Mouse (Mus musculus) hindbrain, embryonic 11.5 days (tissue): ENCODE measurements around the gene Stk24. TPM values are rescaled to one million over a fixed set of nuclear protein-coding genes. Genes with fewer than 3 reads are reported as not detected.
"Not testable (repeated sequence)": the region's sequence is repeated elsewhere in the genome, so short reads cannot be mapped to it uniquely, and the experiment has no call there.

Source experiments
- ATAC-seq: fragments of 200-750 bp; cut with Nextera tagmentation; 2 replicates; pipeline ENCODE4 v1.8.0; 2017; ENCODE audit warnings: mild to moderate bottlenecking, moderate TSS enrichment, moderate library complexity; ENCODE audit not compliant: low FRiP score
- DNase-seq: peaks from one replicate; pipeline ENCODE4 v3.0.0-alpha.2; 2015; ENCODE audit warnings: low spot score
- H3K27ac ChIP-seq: fragments of 300-500 bp; sonication (generic); 2 replicates; pipeline ENCODE4 v1.5.1; 2014; ENCODE audit warnings: mild to moderate bottlenecking, low read depth, low read length
- H3K27me3 ChIP-seq: fragments of 300-500 bp; sonication (generic); 2 replicates; pipeline ENCODE4 v1.6.1; 2014; ENCODE audit warnings: mild to moderate bottlenecking, low read length, moderate library complexity, mixed read lengths; ENCODE audit not compliant: control insufficient read depth, insufficient read depth
- H3K36me3 ChIP-seq: fragments of 300-500 bp; sonication (generic); 2 replicates; pipeline ENCODE4 v1.6.1; 2014; ENCODE audit warnings: mild to moderate bottlenecking, low read length, moderate library complexity, mixed read lengths; ENCODE audit not compliant: control insufficient read depth, insufficient read depth
- H3K4me1 ChIP-seq: fragments of 300-500 bp; sonication (generic); replicated peaks from 2 replicates; pipeline ENCODE4 v1.6.1; 2014; ENCODE audit warnings: low read length, mixed read lengths; ENCODE audit not compliant: control insufficient read depth, insufficient read depth
- H3K4me2 ChIP-seq: fragments of 300-500 bp; sonication (generic); replicated peaks from 2 replicates; pipeline ENCODE4 v1.6.1; 2014; ENCODE audit warnings: mild to moderate bottlenecking, low read depth, low read length
- H3K4me3 ChIP-seq: fragments of 300-500 bp; sonication (generic); 2 replicates; pipeline ENCODE4 v1.5.1; 2014; ENCODE audit warnings: low read depth, low read length
- H3K9ac ChIP-seq: fragments of 300-500 bp; sonication (generic); 2 replicates; pipeline ENCODE4 v1.6.1; 2014; ENCODE audit warnings: low read depth, low read length
- H3K9me3 ChIP-seq: fragments of 300-500 bp; sonication (generic); 2 replicates; pipeline ENCODE4 v1.6.1; 2016; ENCODE audit warnings: low read length; ENCODE audit not compliant: control insufficient read depth
- WGBS: fragments of 180-500 bp; shearing (Covaris S2); extraction: QIAGEN DNeasy Blood & Tissue Kit; methylation state at CpG from one replicate; pipeline ENCODE4 v1.1.7; 2014; 5-methylcytosine and 5-hydroxymethylcytosine counted together
- polyA plus RNA-seq: library from polyadenylated mRNA; unstranded; fragments of >200 nt; fragmentation: Nextera tagmentation; extraction: Ambion mirVana; gene quantifications from 2 replicates; pipeline ENCODE4 v1.2.1, GENCODE M21; 2014

Gene Stk24
- polyA plus RNA-seq, 1 experiment from 2014 or later = 33.3 TPM

DNA sequence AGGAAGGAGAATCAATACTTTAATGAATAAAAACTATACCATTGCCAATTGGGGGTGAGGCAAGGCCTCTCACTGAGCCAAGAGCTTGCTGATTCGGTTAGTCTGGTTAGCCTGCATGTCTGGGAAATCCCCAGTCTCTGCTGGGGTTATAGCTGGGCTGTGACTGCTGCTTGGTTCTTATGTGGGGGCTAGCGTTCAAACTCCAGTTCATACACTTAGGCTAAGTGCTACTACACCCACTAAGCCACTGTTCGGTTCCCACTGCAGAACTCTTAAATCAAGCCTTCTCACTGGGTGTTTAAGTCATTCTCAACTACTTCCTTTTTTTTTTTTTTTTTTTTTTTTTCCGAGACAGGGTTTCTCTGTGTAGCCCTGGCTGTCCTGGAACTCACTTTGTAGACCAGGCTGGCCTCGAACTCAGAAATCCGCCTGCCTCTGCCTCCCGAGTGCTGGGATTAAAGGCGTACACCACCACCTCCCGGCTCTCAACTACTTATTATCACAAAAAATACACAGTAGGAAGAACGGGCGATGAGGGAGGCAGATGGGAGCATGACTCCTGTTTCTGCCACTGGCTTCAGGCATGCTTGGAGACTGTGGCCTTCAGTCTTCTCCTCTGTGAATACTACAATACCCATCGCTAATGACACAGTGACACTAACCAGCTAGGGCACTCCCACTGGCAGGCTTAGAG is 37.0 kb upstream of the Stk24 start:
- Histone ChIP-seq H3K4me3 (no peak overlapping the region), H3K36me3 (no peaks in the 10 kb centered on the region), H3K9me3 (no peaks in the 10 kb centered on the region), H3K4me1 (no peaks in the 10 kb centered on the region), H3K4me2 (no peak overlapping the region), H3K27me3 (no peaks in the 10 kb centered on the region), H3K9ac (no peak overlapping the region), H3K27ac (no peak overlapping the region)
- DNase-seq (no peak), ATAC-seq (no peak)
- WGBS = 91% methylated on average over 11 of the region's 12 CpGs

DNA sequence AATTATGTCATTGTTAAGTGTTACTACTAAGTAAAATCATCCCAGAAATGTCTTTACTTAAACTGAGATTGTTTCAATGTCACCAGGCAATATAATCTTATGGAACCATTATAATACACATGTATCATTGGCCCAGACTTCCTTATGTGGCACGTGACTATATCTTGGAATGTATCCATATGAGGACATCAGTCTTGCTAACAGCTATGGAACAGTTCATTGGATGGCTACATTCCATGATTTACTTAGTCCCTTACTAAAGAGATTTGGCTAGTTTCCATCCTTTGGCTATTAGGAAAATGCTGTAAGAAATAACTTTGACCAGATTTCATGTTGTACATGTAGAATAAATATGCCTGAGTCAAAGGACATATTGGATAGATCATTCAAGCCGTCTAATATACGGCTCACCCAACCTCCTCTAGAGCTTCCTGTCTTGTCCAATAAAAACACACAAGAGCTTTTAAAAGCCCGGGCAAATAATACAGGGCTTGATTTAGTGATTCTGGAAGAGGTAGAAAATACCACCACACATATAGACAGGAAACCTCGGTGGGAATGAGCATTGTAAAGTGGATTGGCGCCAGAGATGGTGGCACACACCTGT is 34.9 kb upstream of the Stk24 start:
- Histone ChIP-seq H3K4me1 (no peaks in the 10 kb centered on the region), H3K36me3 (no peaks in the 10 kb centered on the region), H3K9ac (no peak overlapping the region), H3K9me3 (no peaks in the 10 kb centered on the region), H3K4me3 (no peak overlapping the region), H3K27me3 (no peaks in the 10 kb centered on the region), H3K27ac (no peak overlapping the region), H3K4me2 (no peak overlapping the region)
- ATAC-seq (no peak), DNase-seq (no peak)
- WGBS = 90% methylated on average over 6 of the region's 6 CpGs

DNA sequence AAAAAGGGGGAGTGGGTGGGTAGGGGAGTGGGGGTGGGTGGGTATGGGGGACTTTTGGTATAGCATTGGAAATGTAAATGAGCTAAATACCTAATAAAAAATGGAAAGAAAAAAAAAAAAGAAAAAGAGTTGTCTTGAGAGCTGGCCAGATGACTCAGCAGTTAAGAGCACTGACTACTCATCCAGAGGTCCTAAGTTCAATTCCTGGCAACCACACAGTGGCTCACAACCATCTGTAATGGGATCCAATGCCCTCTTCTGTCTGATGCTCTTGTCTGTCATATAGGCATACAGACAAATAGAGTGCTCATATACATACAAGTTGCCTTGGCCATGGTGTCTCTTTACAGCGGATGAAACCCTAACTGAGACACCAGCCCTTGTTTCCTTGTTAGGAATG is 33.9 kb upstream of the Stk24 start:
- not testable (repeated sequence) for DNase-seq, H3K4me1 ChIP-seq, H3K9me3 ChIP-seq, H3K4me2 ChIP-seq, H3K27ac ChIP-seq, H3K36me3 ChIP-seq, ATAC-seq, H3K27me3 ChIP-seq, H3K4me3 ChIP-seq, H3K9ac ChIP-seq
- 91% methylated on average over 1 of the region's 1 CpGs for WGBS

DNA sequence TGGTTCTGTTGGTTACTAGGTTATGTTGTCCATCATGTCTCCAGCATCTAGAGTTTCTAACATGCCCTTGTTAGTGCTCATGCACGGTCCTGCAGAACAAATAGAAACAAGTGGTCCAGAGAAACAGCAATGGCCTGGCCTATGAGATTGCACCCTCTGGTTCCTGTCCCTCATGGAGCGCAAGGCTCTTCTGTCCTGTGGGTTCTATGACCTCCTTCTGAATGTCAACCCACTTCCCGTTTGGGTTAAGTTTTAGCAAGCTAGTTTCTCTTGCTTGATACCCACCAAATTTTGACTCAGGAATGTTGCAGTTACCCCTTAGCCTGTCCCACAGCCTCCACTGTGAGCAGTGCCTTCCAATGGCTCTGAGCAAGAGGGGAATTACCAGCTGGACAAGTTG is 29.1 kb upstream of the Stk24 start:
- H3K4me2 ChIP-seq = no peak overlapping the region
- H3K27me3 ChIP-seq = no peaks in the 10 kb centered on the region
- 87% methylated on average over 3 of the region's 3 CpGs for WGBS
- ATAC-seq (no peak), DNase-seq (no peak)
- H3K4me1 ChIP-seq = no peaks in the 10 kb centered on the region
- no peak overlapping the region for H3K9ac ChIP-seq
- no peak overlapping the region for H3K27ac ChIP-seq
- no peaks in the 10 kb centered on the region for H3K36me3 ChIP-seq
- H3K4me3 ChIP-seq = no peak overlapping the region
- H3K9me3 ChIP-seq = no peaks in the 10 kb centered on the region

DNA sequence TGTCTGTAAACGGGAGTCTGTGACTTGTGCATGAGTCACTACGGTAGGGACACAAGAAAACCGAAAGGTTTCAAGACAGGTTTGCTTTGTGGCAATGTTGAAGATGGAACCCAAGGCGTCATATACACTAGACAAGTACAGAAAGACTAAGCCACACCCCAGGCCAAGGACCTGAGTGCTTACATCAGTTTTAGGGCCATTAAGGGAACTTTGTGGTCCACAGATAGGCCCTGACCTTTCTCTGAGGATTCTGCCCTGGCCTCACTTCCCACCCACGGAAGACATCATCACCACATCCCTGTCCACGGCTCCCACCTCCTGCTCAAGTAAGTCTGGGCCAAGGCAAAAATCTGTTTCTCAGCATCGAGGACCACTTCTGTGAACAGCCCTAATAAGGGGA is 27.1 kb upstream of the Stk24 start:
- Histone ChIP-seq H3K9ac (no peak overlapping the region), H3K27ac (no peak overlapping the region), H3K9me3 (no peaks in the 10 kb centered on the region), H3K4me3 (no peak overlapping the region), H3K4me1 (no peaks in the 10 kb centered on the region), H3K27me3 (no peaks in the 10 kb centered on the region), H3K36me3 (no peaks in the 10 kb centered on the region), H3K4me2 (no peak overlapping the region)
- DNase-seq (no peak), ATAC-seq (no peak)
- 93% methylated on average over 7 of the region's 7 CpGs for WGBS

DNA sequence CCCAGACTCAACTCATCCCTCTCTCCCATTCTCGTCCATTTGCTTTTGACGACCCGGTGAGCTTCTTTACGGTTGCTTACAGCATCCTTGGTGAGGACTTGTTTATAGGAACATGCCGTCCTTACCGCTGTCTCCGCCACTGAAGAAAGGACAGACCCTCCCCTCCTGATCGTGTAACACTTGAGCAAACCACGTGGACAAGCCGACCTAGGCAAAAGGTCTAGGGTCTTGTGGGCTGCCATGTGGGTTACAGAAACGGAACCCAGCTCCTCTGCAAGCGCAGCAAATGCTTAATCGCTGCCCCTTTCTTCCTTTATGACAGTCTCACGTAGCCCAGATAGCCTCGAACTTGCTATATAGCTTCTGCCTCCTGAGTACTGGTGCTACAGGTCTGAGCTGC is 25.7 kb upstream of the Stk24 start:
- Histone ChIP-seq H3K4me2 (peak overlapping the region; percentile 35), H3K9ac (no peak overlapping the region), H3K27ac (no peak overlapping the region), H3K4me1 (no peaks in the 10 kb centered on the region), H3K27me3 (no peaks in the 10 kb centered on the region), H3K36me3 (no peaks in the 10 kb centered on the region), H3K9me3 (no peaks in the 10 kb centered on the region), H3K4me3 (no peak overlapping the region)
- DNase-seq (peak; percentile 13), ATAC-seq (no peak)
- WGBS = 44% methylated on average over 15 of the region's 15 CpGs

DNA sequence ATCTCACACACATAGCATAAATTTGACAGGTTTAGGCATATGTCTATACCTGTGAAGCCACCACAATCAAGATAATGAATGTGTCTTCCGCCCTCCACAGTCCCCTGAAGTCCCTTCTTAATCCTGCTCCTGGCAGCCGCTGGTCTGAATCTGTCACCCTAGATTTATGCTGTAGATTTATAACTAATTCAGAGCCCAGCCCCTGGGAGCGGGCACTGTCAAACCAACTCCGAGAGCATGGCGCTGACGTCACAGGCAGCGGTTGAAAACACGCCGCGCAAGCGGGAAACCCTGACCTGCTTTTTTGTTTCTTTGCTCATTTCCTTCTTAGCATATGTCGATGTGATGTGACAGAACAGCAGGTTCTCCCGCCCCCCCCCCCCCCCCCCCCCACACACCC is 25.3 kb upstream of the Stk24 start:
- Histone ChIP-seq H3K36me3 (no peaks in the 10 kb centered on the region), H3K4me2 (peak overlapping the region; percentile 35), H3K4me3 (no peak overlapping the region), H3K9me3 (no peaks in the 10 kb centered on the region), H3K9ac (no peak overlapping the region), H3K27me3 (no peaks in the 10 kb centered on the region), H3K27ac (no peak overlapping the region), H3K4me1 (no peaks in the 10 kb centered on the region)
- WGBS = 49% methylated on average over 13 of the region's 13 CpGs
- ATAC-seq (peak; percentile 61; the same call in 1 of the 2 replicates), DNase-seq (peak; percentile 39)

DNA sequence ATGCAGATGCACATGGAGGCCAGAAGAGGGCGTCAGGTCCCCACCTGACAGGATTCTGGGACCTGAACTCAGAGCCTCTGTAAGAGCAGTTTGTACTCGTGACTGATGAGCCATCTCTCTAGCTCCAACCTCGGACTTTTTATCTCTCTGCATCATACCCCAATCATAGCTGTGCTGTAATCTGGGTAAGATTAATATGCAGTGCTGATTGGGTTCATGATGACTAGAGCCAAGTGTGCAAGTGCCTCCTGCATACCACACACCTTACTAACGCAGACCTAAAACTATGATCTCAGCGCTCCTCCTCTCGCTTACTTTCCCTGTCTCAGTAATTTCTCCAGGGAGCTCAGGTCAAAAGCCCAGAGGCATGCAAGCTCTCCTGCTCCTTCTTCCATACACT is 19.9 kb upstream of the Stk24 start:
- no peak overlapping the region for H3K9ac ChIP-seq
- no peak overlapping the region for H3K4me3 ChIP-seq
- H3K27ac ChIP-seq = no peak overlapping the region
- 88% methylated on average over 6 of the region's 6 CpGs for WGBS
- H3K36me3 ChIP-seq = no peaks in the 10 kb centered on the region
- DNase-seq (no peak), ATAC-seq (no peak)
- no peak overlapping the region for H3K4me2 ChIP-seq
- H3K4me1 ChIP-seq = no peaks in the 10 kb centered on the region
- H3K27me3 ChIP-seq = no peaks in the 10 kb centered on the region
- H3K9me3 ChIP-seq = no peaks in the 10 kb centered on the region

DNA sequence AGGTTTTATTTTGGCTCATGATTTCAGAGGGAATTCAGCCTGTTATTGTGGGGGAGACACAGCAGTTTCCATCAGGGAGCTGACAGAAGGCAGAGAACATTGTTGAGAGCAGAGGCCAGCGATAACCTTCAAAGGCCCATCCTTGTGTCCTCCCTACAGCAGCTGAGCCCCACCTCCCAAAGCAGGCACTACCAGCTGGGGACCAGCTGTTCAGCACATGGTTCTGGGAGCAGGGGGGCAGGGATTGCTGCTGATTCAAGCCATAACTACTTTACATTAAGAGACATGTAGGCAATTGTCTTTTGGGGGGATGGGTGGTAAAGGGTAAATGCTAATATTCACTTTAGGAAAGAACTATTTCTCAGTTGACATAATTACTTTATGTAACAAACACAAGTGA is 17.7 kb upstream of the Stk24 start:
- ATAC-seq = no peak
- Histone ChIP-seq H3K4me3 (no peak overlapping the region), H3K9me3 (no peaks in the 10 kb centered on the region), H3K27me3 (no peaks in the 10 kb centered on the region), H3K4me2 (no peak overlapping the region), H3K4me1 (no peaks in the 10 kb centered on the region), H3K27ac (no peak overlapping the region), H3K9ac (no peak overlapping the region), H3K36me3 (no peaks in the 10 kb centered on the region)
- DNase-seq = peak; percentile 54
- WGBS = 58% methylated on average over 1 of the region's 1 CpGs
